Mouse (Mus musculus) limb, embryonic 11.5 days (tissue): Measurements from ENCODE around the gene E2f1. TPM values are rescaled to one million over a fixed set of nuclear protein-coding genes. Genes with fewer than 3 reads are reported as not detected.

Source experiments
- ATAC-seq: fragments of 200-750 bp; cut with Nextera tagmentation; 2 replicates; pipeline ENCODE4 v1.8.0; 2017; ENCODE audit warnings: low read depth; ENCODE audit not compliant: insufficient number of reproducible peaks, low FRiP score, low TSS enrichment
- DNase-seq: peaks from one replicate; pipeline ENCODE4 v3.0.0-alpha.2; 2015; ENCODE audit warnings: low spot score
- H3K27ac ChIP-seq: fragments of 300-500 bp; sonication (generic); replicated peaks from 2 replicates; pipeline ENCODE4 v1.5.1; 2014; ENCODE audit warnings: low read depth, mild to moderate bottlenecking, low read length
- H3K27me3 ChIP-seq: fragments of 300-500 bp; sonication (generic); 2 replicates; pipeline ENCODE4 v1.6.1; 2014; ENCODE audit warnings: mild to moderate bottlenecking, low read length, mixed read lengths; ENCODE audit not compliant: control insufficient read depth, insufficient read depth
- H3K36me3 ChIP-seq: fragments of 300-500 bp; sonication (generic); 2 replicates; pipeline ENCODE4 v1.6.1; 2014; ENCODE audit warnings: mild to moderate bottlenecking, low read length, moderate library complexity, mixed read lengths; ENCODE audit not compliant: control insufficient read depth, insufficient read depth
- H3K4me1 ChIP-seq: fragments of 300-500 bp; sonication (generic); 2 replicates; pipeline ENCODE4 v1.6.1; 2014; ENCODE audit warnings: low read length, mixed read lengths; ENCODE audit not compliant: control insufficient read depth, insufficient read depth
- H3K4me2 ChIP-seq: fragments of 300-500 bp; sonication (generic); 2 replicates; pipeline ENCODE4 v1.6.1; 2014; ENCODE audit warnings: low read depth, mild to moderate bottlenecking, moderate library complexity; ENCODE audit not compliant: severe bottlenecking
- H3K4me3 ChIP-seq: fragments of 300-500 bp; sonication (generic); 2 replicates; pipeline ENCODE4 v1.5.1; 2014; ENCODE audit warnings: low read depth, low read length
- H3K9ac ChIP-seq: fragments of 300-500 bp; sonication (generic); 2 replicates; pipeline ENCODE4 v1.6.1; 2014; ENCODE audit warnings: mild to moderate bottlenecking, low read length
- H3K9me3 ChIP-seq: fragments of 300-500 bp; sonication (generic); 2 replicates; pipeline ENCODE4 v1.6.1; 2016; ENCODE audit warnings: low read length; ENCODE audit not compliant: control insufficient read depth
- WGBS: fragments of 180-500 bp; shearing (Covaris S2); extraction: QIAGEN DNeasy Blood & Tissue Kit; methylation state at CpG from one replicate; pipeline ENCODE4 v1.1.7; 2014; 5-methylcytosine and 5-hydroxymethylcytosine counted together
- polyA plus RNA-seq: library from polyadenylated mRNA; unstranded; fragments of >200 nt; fragmentation: Nextera tagmentation; extraction: Ambion mirVana; gene quantifications from 2 replicates; pipeline ENCODE4 v1.2.1, GENCODE M21; 2014

E2f1 gene
- polyA plus RNA-seq, 1 experiment from 2014 or later, result 8.9 TPM

- Histone ChIP-seq H3K4me2 (no peak overlapping the region), H3K4me3 (no peak overlapping the region), H3K4me1 (no peaks in the 10 kb centered on the region), H3K27me3 (no peaks in the 10 kb centered on the region), H3K9me3 (no peaks in the 10 kb centered on the region), H3K9ac (no peak overlapping the region), H3K36me3 (peaks cover 10% of the 10 kb centered on the region; the same call in 1 of the 2 replicates), H3K27ac (no peak overlapping the region)
- no peak for ATAC-seq
- DNase-seq, result no peak
These were observed 48.2 kb downstream of the E2f1 start for GRCm38 (mm10) chr2:154521449-154521848.

GRCm38 (mm10) chr2:154517424-154517823 lies 52.3 kb downstream of the E2f1 start:
- Histone ChIP-seq H3K9ac (no peak overlapping the region), H3K4me2 (no peak overlapping the region), H3K27me3 (no peaks in the 10 kb centered on the region), H3K27ac (no peak overlapping the region), H3K36me3 (peaks cover 3% of the 10 kb centered on the region; the same call in 1 of the 2 replicates), H3K4me3 (no peak overlapping the region), H3K4me1 (no peaks in the 10 kb centered on the region), H3K9me3 (no peaks in the 10 kb centered on the region)
- DNase-seq, result no peak
- ATAC-seq, result no peak
- WGBS, result 91% methylated on average over 5 of the region's 5 CpGs

- WGBS, result 91% methylated on average over 3 of the region's 3 CpGs
- DNase-seq (no peak), ATAC-seq (no peak)
- no peaks in the 10 kb centered on the region for H3K27me3 ChIP-seq
- H3K9ac ChIP-seq, result no peak overlapping the region
- H3K27ac ChIP-seq, result no peak overlapping the region
- no peaks in the 10 kb centered on the region for H3K4me1 ChIP-seq
- H3K9me3 ChIP-seq, result no peaks in the 10 kb centered on the region
- H3K36me3 ChIP-seq, result peaks cover 3% of the 10 kb centered on the region; the same call in 1 of the 2 replicates
- H3K4me3 ChIP-seq, result no peak overlapping the region
- H3K4me2 ChIP-seq, result no peak overlapping the region
These were observed 52.7 kb downstream of the E2f1 start for GRCm38 (mm10) chr2:154516944-154517343.

- DNase-seq (no peak), ATAC-seq (no peak)
- Histone ChIP-seq H3K9me3 (no peaks in the 10 kb centered on the region), H3K27me3 (no peaks in the 10 kb centered on the region), H3K4me1 (no peaks in the 10 kb centered on the region), H3K27ac (no peak overlapping the region), H3K36me3 (peaks cover 2% of the 10 kb centered on the region; the same call in 1 of the 2 replicates), H3K9ac (no peak overlapping the region), H3K4me3 (no peak overlapping the region), H3K4me2 (no peak overlapping the region)
- 89% methylated on average over 3 of the region's 3 CpGs for WGBS
These were observed 59.6 kb downstream of the E2f1 start for GRCm38 (mm10) chr2:154510141-154510540.

Other genes starting within 250 kb of the E2f1 start
- 19.8 and 20.3 TPM in 2 replicates for gene Cdk5rap1, start 196.9 kb downstream of the E2f1 start, polyA plus RNA-seq
- gene Snta1, start 161.8 kb downstream of the E2f1 start, polyA plus RNA-seq, result 1.7 and 2.2 TPM in 2 replicates
- 44.1 and 52.7 TPM in 2 replicates for gene Cbfa2t2, start 133.4 kb downstream of the E2f1 start, polyA plus RNA-seq
- 0.95 and 1.0 TPM in 2 replicates for gene 1700003F12Rik, start 22.8 kb downstream of the E2f1 start, polyA plus RNA-seq
- gene Actl10, start 18.1 kb downstream of the E2f1 start, polyA plus RNA-seq, result 0.19 and 0.20 TPM in 2 replicates
- 1.4 and 1.5 TPM in 2 replicates for gene Necab3, start 11.0 kb downstream of the E2f1 start, polyA plus RNA-seq
- gene Pxmp4, start 33.8 kb upstream of the E2f1 start, polyA plus RNA-seq, result 13.5 and 15.9 TPM in 2 replicates
- gene Zfp341, start 43.4 kb upstream of the E2f1 start, polyA plus RNA-seq, result 0.91 and 1.2 TPM in 2 replicates
- 0.43 and 0.67 TPM in 2 replicates for gene 4930519P11Rik, start 43.5 kb upstream of the E2f1 start, polyA plus RNA-seq
- 12.8 and 13.7 TPM in 2 replicates for gene Chmp4b, start 81.8 kb upstream of the E2f1 start, polyA plus RNA-seq
- gene Gm14214, start 200.1 kb upstream of the E2f1 start, polyA plus RNA-seq, result not detected in 2 replicates
- 72.8 and 119 TPM in 2 replicates for gene Raly, start 221.2 kb upstream of the E2f1 start, polyA plus RNA-seq
- 13.8 and 17.7 TPM in 2 replicates for gene a, start 221.5 kb upstream of the E2f1 start, polyA plus RNA-seq